Mouse (Mus musculus) cerebellum, adult 2 months (tissue): ENCODE measurements around the gene Il2rb.

Experiments used
- CTCF ChIP-seq: fragments of 200-500 bp; IDR thresholded peaks from 2 replicates; pipeline ENCODE4 v1.5.1; 2011; ENCODE audit warnings: low read depth, mild to moderate bottlenecking, control low read depth, low read length, moderate library complexity, borderline replicate concordance; ENCODE audit not compliant: insufficient read depth
- POLR2A ChIP-seq: fragments of 200-500 bp; IDR thresholded peaks from 2 replicates; pipeline ENCODE4 v1.6.1; 2011; ENCODE audit warnings: low read length, control low read depth, borderline replicate concordance; ENCODE audit not compliant: insufficient read depth

- TF ChIP-seq POLR2A: no peak
- TF ChIP-seq CTCF: no peak
Observed at GRCm38 (mm10) chr15:78529428-78529990, 34.4 kb upstream of the Il2rb start.
